Mouse (Mus musculus) liver, adult 2 months (tissue): Measurements from ENCODE around the gene Tsfm. TPM values are rescaled to one million over a fixed set of nuclear protein-coding genes. Genes with fewer than 3 reads are reported as not detected.

Source experiments
- DNase-seq: peaks from one replicate; pipeline ENCODE4 v3.0.0-alpha.2; 2011; ENCODE audit warnings: low read depth, low spot score; ENCODE audit errors: extremely low read depth
- H3K27ac ChIP-seq: fragments of 200-500 bp; replicated peaks from 2 replicates; pipeline ENCODE4 v1.5.1; 2012; ENCODE audit warnings: low read depth, mild to moderate bottlenecking, control low read depth, inconsistent platforms, low read length; ENCODE audit not compliant: insufficient read depth
- H3K27me3 ChIP-seq: fragments of 200-500 bp; 2 replicates; pipeline ENCODE4 v1.6.1; 2012; ENCODE audit warnings: mild to moderate bottlenecking, moderate library complexity, low read length, inconsistent platforms; ENCODE audit not compliant: control insufficient read depth, insufficient read depth
- H3K36me3 ChIP-seq: fragments of 200-500 bp; 2 replicates; pipeline ENCODE4 v1.6.1; 2012; ENCODE audit warnings: low read length, inconsistent platforms; ENCODE audit not compliant: control insufficient read depth, insufficient read depth
- H3K4me1 ChIP-seq: fragments of 200-500 bp; 2 replicates; pipeline ENCODE4 v1.6.1; 2011; ENCODE audit warnings: low read length; ENCODE audit not compliant: control insufficient read depth, insufficient read depth
- H3K4me3 ChIP-seq: fragments of 200-500 bp; 2 replicates; pipeline ENCODE4 v1.5.1; 2011; ENCODE audit warnings: low read depth, mild to moderate bottlenecking, control low read depth, low read length, moderate library complexity; ENCODE audit not compliant: insufficient read depth
- H3K79me2 ChIP-seq: fragments of 200-500 bp; 2 replicates; pipeline ENCODE4 v1.6.1; 2012; ENCODE audit warnings: inconsistent platforms, mild to moderate bottlenecking, low read length, moderate library complexity; ENCODE audit not compliant: control insufficient read depth, insufficient read depth
- H3K9ac ChIP-seq: fragments of 200-500 bp; 2 replicates; pipeline ENCODE4 v1.6.1; 2012; ENCODE audit warnings: low read depth, mild to moderate bottlenecking, control low read depth, inconsistent platforms, low read length
- CTCF ChIP-seq: fragments of 200-500 bp; IDR thresholded peaks from 2 replicates; pipeline ENCODE4 v1.5.1; 2011; ENCODE audit warnings: low read depth, low read length, control low read depth
- POLR2A ChIP-seq: fragments of 200-500 bp; IDR thresholded peaks from 2 replicates; pipeline ENCODE4 v1.6.1; 2011; ENCODE audit warnings: low read length, control low read depth; ENCODE audit not compliant: insufficient read depth; ENCODE audit errors: extremely low read depth
- WGBS: fragments of 180-500 bp; shearing (Covaris S2); methylation state at CpG from one replicate; pipeline ENCODE4 v1.1.7; 2018; 5-methylcytosine and 5-hydroxymethylcytosine counted together
- polyA plus RNA-seq: library from polyadenylated mRNA; depleted of rRNA; stranded (reverse); fragments of >200 nt; gene quantifications from 2 replicates; pipeline ENCODE4 v1.2.3, GENCODE M21; 2012
- total RNA-seq: library from RNA; depleted of rRNA; stranded (reverse); fragments of >200 nt; gene quantifications from 2 replicates; pipeline ENCODE4 v1.2.3, GENCODE M21; 2014

The Tsfm gene
- total and polyA plus RNA-seq, 2 experiments: 17.4 to 21.6 TPM

- Histone ChIP-seq H3K9ac (no peak overlapping the region), H3K79me2 (peaks cover 3% of the 10 kb centered on the region; the same call in 1 of the 2 replicates), H3K27ac (no peak overlapping the region; the same call in 1 of the 2 replicates), H3K4me1 (peaks cover 17% of the 10 kb centered on the region), H3K27me3 (no peaks in the 10 kb centered on the region), H3K4me3 (no peak overlapping the region), H3K36me3 (peaks cover 18% of the 10 kb centered on the region)
- TF ChIP-seq POLR2A: no peak
- TF ChIP-seq CTCF: peak; percentile 28; the same call in 1 of the 2 replicates
- peak; percentile 92 for DNase-seq
- 22% methylated on average over 9 of the region's 9 CpGs for WGBS
These were observed 40.6 kb upstream of the Tsfm start for GRCm38 (mm10) chr10:127071203-127071602.

DNA sequence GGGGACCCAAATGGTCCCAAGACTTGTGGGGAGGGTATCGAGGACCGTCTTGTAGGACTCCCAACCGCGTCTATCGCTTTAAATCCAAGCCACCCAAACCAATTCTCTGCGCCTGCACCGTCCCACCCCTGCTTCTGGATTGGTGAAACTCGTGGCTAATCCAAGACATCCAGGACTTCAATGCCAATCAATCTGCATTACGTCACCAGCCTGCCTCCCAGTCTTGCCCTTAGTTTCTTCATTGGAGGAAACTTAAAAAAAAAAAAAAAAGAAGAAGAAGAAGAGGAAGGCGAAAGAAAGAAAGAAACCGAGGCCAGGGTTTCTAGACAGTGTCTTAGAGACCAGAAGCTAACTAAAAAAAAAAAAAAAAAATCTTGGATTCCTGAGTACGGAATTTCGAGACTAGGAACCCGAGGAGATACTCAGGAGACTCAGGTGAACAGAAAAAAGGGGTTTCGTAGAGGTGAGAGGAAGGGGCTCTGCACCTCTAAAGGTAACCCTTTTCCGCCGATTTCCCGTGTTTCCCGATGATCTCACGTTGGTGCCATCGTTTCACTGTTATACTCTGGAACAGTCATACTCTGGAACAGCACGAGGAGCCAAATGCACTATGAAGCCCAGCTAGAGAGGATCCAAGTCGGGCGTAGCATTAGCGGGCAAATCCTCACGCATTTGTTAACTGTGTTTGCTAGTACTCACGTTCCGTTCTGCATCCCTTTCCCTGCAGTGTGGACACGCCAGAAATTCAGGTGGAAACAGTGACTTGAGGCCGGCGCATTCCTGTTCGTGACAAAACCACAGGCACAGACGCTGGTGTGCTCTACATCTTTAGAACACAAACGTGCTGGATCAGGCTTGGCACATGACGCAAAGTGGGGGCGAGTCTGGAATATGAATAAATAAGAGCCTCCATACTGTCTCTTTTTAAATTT is 39.8 kb upstream of the Tsfm start, which contains the start of gene Tspan31:
Gene Tspan31, minus strand, starts transcription at position 75 of the 932 bp plus-strand sequence.
- TF ChIP-seq POLR2A: peak; percentile 73; the same call in 1 of the 2 replicates
- no peak for TF ChIP-seq CTCF
- H3K79me2 ChIP-seq: peaks cover 3% of the 10 kb centered on the region; the same call in 1 of the 2 replicates
- H3K36me3 ChIP-seq: peaks cover 18% of the 10 kb centered on the region
- peaks cover 17% of the 10 kb centered on the region for H3K4me1 ChIP-seq
- H3K27ac ChIP-seq: peak within 1 kb of the TSS; percentile 92
- H3K4me3 ChIP-seq: peak within 1 kb of the TSS; percentile 60
- no peaks in the 10 kb centered on the region for H3K27me3 ChIP-seq
- DNase-seq: peak; percentile 98
- 1% methylated on average over 36 of the region's 36 CpGs for WGBS
- peak within 1 kb of the TSS; percentile 84 for H3K9ac ChIP-seq

- H3K4me3 ChIP-seq: peak overlapping the region; percentile 60
- 2% methylated on average over 30 of the region's 30 CpGs for WGBS
- DNase-seq: peak; percentile 52
- H3K27ac ChIP-seq: peak overlapping the region; percentile 92
- H3K36me3 ChIP-seq: peaks cover 22% of the 10 kb centered on the region
- no peaks in the 10 kb centered on the region for H3K27me3 ChIP-seq
- TF ChIP-seq CTCF: no peak
- no peak for TF ChIP-seq POLR2A
- H3K9ac ChIP-seq: peak overlapping the region; percentile 84
- peaks cover 3% of the 10 kb centered on the region; the same call in 1 of the 2 replicates for H3K79me2 ChIP-seq
- peaks cover 17% of the 10 kb centered on the region for H3K4me1 ChIP-seq
These were observed 38.9 kb upstream of the Tsfm start for GRCm38 (mm10) chr10:127069281-127070189.

- Histone ChIP-seq H3K27me3 (no peaks in the 10 kb centered on the region), H3K36me3 (peaks cover 22% of the 10 kb centered on the region), H3K79me2 (peaks cover 8% of the 10 kb centered on the region; the same call in 1 of the 2 replicates), H3K9ac (peak overlapping the region; percentile 84), H3K4me3 (peak overlapping the region; percentile 60), H3K27ac (peak overlapping the region; percentile 92), H3K4me1 (peaks cover 22% of the 10 kb centered on the region)
- TF ChIP-seq CTCF (no peak), POLR2A (no peak)
- 46% methylated on average over 9 of the region's 9 CpGs for WGBS
- peak; percentile 21 for DNase-seq
These were observed 37.9 kb upstream of the Tsfm start for GRCm38 (mm10) chr10:127068360-127069038.

- H3K27ac ChIP-seq: peak overlapping the region; percentile 25
- H3K79me2 ChIP-seq: peaks cover 8% of the 10 kb centered on the region; the same call in 1 of the 2 replicates
- no peak overlapping the region for H3K4me3 ChIP-seq
- H3K4me1 ChIP-seq: peaks cover 22% of the 10 kb centered on the region
- no peak overlapping the region for H3K9ac ChIP-seq
- H3K27me3 ChIP-seq: no peaks in the 10 kb centered on the region
- peak; percentile 57 for DNase-seq
- peak; percentile 13; the same call in 1 of the 2 replicates for TF ChIP-seq CTCF
- no peak for TF ChIP-seq POLR2A
- peaks cover 22% of the 10 kb centered on the region for H3K36me3 ChIP-seq
- 72% methylated on average over 14 of the region's 14 CpGs for WGBS
These were observed 35.9 kb upstream of the Tsfm start for GRCm38 (mm10) chr10:127066519-127067018.
